Mouse (Mus musculus) limb, embryonic 15.5 days (tissue): ENCODE measurements around the gene Asb7. TPM values are rescaled to one million over a fixed set of nuclear protein-coding genes. Genes with fewer than 3 reads are reported as not detected.

Experiments used
- ATAC-seq: fragments of 200-750 bp; cut with Nextera tagmentation; 2 replicates; pipeline ENCODE4 v1.8.0; 2017; ENCODE audit warnings: low read depth, moderate TSS enrichment; ENCODE audit not compliant: insufficient number of reproducible peaks, low FRiP score, low TSS enrichment
- H3K27ac ChIP-seq: fragments of 300-500 bp; sonication (generic); 2 replicates; pipeline ENCODE4 v1.5.1; 2015; ENCODE audit warnings: moderate library complexity, mild to moderate bottlenecking, inconsistent platforms
- H3K27me3 ChIP-seq: fragments of 300-500 bp; sonication (generic); 2 replicates; pipeline ENCODE4 v1.6.1; 2015; ENCODE audit warnings: inconsistent platforms
- H3K36me3 ChIP-seq: fragments of 300-500 bp; sonication (generic); 2 replicates; pipeline ENCODE4 v1.6.1; 2015; ENCODE audit warnings: inconsistent platforms
- H3K4me1 ChIP-seq: fragments of 300-500 bp; sonication (generic); 2 replicates; pipeline ENCODE4 v1.6.1; 2015; ENCODE audit warnings: inconsistent platforms
- H3K4me2 ChIP-seq: fragments of 300-500 bp; sonication (generic); 2 replicates; pipeline ENCODE4 v1.6.1; 2015; ENCODE audit warnings: mild to moderate bottlenecking, inconsistent platforms
- H3K4me3 ChIP-seq: fragments of 300-500 bp; sonication (generic); 2 replicates; pipeline ENCODE4 v1.5.1; 2015; ENCODE audit warnings: mild to moderate bottlenecking, inconsistent platforms
- H3K9ac ChIP-seq: fragments of 300-500 bp; sonication (generic); 2 replicates; pipeline ENCODE4 v1.6.1; 2015; ENCODE audit warnings: inconsistent platforms
- H3K9me3 ChIP-seq: fragments of 300-500 bp; sonication (generic); 2 replicates; pipeline ENCODE4 v1.6.1; 2016; ENCODE audit warnings: inconsistent platforms
- WGBS: fragments of 180-500 bp; shearing (Covaris S2); methylation state at CpG from one replicate; pipeline ENCODE4 v1.1.7; 2015; 5-methylcytosine and 5-hydroxymethylcytosine counted together
- polyA plus RNA-seq: library from polyadenylated mRNA; unstranded; fragments of >200 nt; fragmentation: Nextera tagmentation; extraction: Ambion mirVana; gene quantifications from 2 replicates; pipeline ENCODE4 v1.2.1, GENCODE M21; 2015

Gene Asb7
- polyA plus RNA-seq, 1 experiment from 2014 or later, result 14.6 TPM

DNA sequence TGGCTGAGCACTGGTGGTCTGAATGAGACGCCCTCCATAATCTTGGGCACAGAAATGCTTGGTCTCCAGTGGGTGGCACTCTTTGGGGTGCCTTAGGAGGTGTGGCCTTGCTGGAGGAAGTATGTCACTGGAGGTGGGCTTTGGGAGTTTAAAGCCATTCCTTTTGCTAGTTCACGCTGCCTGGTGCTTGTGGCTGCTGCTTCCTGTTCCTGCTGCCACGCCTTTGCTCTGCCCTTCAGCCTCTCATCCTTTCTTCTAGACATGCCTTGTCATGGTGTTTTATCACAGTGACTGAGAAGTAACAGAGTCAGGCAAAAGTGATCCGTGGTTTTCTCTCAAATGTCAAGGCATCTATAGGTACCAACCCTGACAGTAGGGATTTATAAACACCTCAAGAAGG lies 37.2 kb downstream of the Asb7 start:
- ATAC-seq, result no peak
- WGBS, result 85% methylated on average over 4 of the region's 4 CpGs
- Histone ChIP-seq H3K4me3 (no peak overlapping the region), H3K27me3 (no peaks in the 10 kb centered on the region), H3K4me2 (no peak overlapping the region), H3K27ac (no peak overlapping the region), H3K4me1 (no peaks in the 10 kb centered on the region), H3K9me3 (no peaks in the 10 kb centered on the region), H3K9ac (no peak overlapping the region), H3K36me3 (peaks cover 28% of the 10 kb centered on the region)

DNA sequence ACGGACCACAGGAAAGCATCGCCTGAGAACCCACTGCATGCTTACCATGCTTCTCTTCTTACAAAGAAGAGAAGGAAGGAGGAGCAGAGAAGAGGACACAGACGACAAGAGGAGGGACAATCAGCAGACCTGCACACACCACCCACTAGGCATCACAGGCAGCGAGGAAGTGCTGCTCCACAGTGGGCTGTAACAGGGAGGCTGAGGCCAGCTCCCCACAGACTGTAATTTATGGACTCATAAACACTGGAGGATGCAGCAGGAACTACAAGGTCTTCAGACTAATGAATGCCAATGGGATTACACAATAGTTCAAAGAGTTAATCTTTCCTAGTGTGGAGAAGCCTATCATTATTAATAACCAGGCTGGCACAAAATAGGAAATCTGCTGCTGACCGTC lies 38.5 kb downstream of the Asb7 start:
- WGBS, result 57% methylated on average over 5 of the region's 5 CpGs
- no peak for ATAC-seq
- H3K9me3 ChIP-seq, result no peaks in the 10 kb centered on the region
- H3K36me3 ChIP-seq, result peaks cover 33% of the 10 kb centered on the region
- H3K4me3 ChIP-seq, result no peak overlapping the region
- H3K4me1 ChIP-seq, result no peaks in the 10 kb centered on the region
- H3K9ac ChIP-seq, result no peak overlapping the region
- no peak overlapping the region for H3K4me2 ChIP-seq
- H3K27ac ChIP-seq, result no peak overlapping the region
- H3K27me3 ChIP-seq, result no peaks in the 10 kb centered on the region

DNA sequence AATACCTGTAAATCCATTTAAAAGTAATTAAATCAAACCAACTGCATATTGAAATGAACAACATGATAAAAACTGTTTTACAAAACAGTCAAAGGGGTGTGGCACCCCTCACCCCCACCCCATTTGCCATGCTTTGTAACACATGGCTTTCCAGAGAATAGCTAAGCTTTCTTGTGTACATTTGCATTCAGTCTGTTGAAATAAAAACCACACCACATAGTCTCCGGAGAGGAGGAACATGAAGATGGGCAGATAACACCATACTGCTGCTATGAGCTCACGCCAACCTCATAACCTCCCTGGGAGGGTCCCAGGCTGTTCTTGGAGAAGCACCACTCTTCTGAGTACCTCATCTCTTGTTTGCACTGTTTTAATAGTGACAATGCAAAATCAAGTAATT lies 40.2 kb downstream of the Asb7 start:
- Histone ChIP-seq H3K9me3 (no peaks in the 10 kb centered on the region), H3K4me1 (no peaks in the 10 kb centered on the region), H3K4me2 (no peak overlapping the region), H3K27me3 (no peaks in the 10 kb centered on the region), H3K36me3 (peaks cover 22% of the 10 kb centered on the region; the same call in 1 of the 2 replicates), H3K4me3 (no peak overlapping the region), H3K9ac (no peak overlapping the region), H3K27ac (no peak overlapping the region)
- ATAC-seq, result no peak
- WGBS, result 80% methylated on average over 2 of the region's 2 CpGs

DNA sequence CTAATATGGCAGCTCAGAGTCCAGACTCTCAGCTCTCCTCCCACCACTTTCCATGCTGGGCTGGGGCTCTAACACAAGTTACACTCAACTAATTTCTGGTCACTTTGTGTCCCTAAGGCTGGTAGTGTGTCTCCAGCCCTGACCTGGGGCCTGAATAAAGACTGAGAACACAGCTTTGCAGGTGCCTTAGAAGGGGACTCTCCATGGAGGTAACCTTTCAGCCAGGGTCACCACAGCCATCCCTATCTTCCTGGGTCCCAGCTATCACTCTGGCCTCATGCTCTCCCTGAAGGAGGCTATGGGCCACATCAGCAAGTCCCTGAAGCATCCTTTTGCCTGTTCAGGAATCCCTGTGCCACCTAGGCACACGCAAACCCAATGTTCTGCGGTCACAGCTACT lies 43.7 kb downstream of the Asb7 start:
- no peak overlapping the region for H3K27ac ChIP-seq
- no peak overlapping the region for H3K9ac ChIP-seq
- no peak for ATAC-seq
- WGBS, result 95% methylated on average over 2 of the region's 2 CpGs
- H3K4me3 ChIP-seq, result no peak overlapping the region
- no peaks in the 10 kb centered on the region for H3K27me3 ChIP-seq
- H3K4me1 ChIP-seq, result no peaks in the 10 kb centered on the region
- no peak overlapping the region for H3K4me2 ChIP-seq
- peaks cover 23% of the 10 kb centered on the region for H3K36me3 ChIP-seq
- H3K9me3 ChIP-seq, result no peaks in the 10 kb centered on the region

DNA sequence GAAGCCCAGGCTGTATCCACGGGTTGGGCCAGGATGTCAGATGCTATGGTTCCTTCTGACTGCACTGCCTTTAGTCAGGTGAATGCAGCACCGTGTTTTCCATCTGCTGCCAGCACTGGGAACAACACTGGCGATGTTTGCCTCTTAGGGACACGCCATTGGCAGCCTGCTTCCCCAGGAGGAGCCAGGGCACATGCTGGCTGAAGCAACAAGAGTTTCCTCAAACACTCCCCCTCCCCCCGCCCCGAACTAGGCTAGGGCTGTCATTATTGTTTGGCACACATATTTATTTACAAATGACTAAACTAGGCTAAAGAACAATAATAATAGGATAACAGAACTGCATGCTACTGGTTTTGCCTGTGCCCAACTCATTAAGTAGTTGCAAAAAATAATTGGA lies 56.0 kb downstream of the Asb7 start:
- no peak overlapping the region for H3K4me2 ChIP-seq
- ATAC-seq, result no peak

DNA sequence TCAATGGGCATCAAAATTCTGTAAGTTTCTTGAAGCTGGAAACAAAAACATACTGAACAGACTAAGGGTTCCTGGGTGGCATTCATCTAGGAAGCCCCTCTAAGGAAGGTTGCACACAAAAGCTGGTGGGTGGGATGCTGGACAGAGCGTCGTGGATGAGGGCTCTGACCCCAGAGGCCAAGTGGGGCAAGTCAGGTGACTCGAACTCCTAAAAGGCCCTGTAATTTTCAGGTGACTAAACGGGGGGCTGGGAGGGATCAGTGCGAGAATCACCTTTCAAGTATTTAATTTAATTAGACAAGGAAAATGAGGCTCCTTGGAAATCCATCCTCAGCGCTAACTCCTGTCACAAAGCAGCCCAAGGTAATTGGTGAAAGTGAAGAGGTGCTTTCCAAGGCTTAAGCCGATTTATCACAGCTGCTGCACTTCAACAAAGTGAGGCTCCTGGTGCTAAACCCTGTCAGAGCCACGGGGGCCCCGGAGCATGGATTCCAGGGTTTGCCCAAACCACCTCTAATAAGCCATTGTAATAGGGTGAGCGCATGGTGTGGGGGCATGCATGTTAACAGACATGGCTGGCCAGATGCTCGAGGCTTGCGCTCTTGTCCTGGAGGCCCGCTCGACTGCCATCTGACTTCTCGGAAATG lies 59.1 kb downstream of the Asb7 start:
- Histone ChIP-seq H3K4me3 (no peak overlapping the region), H3K9me3 (no peaks in the 10 kb centered on the region; the same call in 1 of the 2 replicates), H3K27ac (no peak overlapping the region), H3K36me3 (no peaks in the 10 kb centered on the region), H3K4me2 (no peak overlapping the region), H3K9ac (no peak overlapping the region), H3K27me3 (no peaks in the 10 kb centered on the region), H3K4me1 (no peaks in the 10 kb centered on the region)
- ATAC-seq, result no peak
- WGBS, result 61% methylated on average over 15 of the region's 15 CpGs

More for the DNA sequence above, 56.0 kb downstream of the Asb7 start:
- no peaks in the 10 kb centered on the region for H3K36me3 ChIP-seq
- no peaks in the 10 kb centered on the region; the same call in 1 of the 2 replicates for H3K9me3 ChIP-seq
- H3K9ac ChIP-seq, result no peak overlapping the region
- H3K27ac ChIP-seq, result no peak overlapping the region
- no peaks in the 10 kb centered on the region for H3K27me3 ChIP-seq
- H3K4me3 ChIP-seq, result no peak overlapping the region
- H3K4me1 ChIP-seq, result no peaks in the 10 kb centered on the region
- WGBS, result 64% methylated on average over 6 of the region's 6 CpGs

DNA sequence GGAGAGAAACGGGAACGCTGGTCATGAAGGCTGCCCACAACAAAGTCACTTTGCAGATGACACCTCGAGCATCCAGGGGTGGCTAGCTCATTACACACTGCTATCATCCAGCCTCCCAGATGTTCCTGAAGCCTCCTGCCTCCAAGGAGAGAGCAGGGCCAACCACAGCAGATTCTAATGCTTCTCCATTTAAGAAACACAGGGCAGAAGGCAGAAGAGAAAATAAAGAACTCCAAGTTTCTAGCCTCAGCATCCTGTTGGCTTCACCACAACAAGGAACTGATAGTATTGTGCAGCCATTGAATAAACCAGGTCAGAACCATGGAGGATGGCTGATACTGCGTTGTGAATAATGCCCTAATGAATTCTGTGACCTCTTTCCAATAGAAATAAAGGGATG lies 60.0 kb downstream of the Asb7 start:
- WGBS, result 70% methylated on average over 4 of the region's 4 CpGs
- ATAC-seq, result no peak
- H3K27me3 ChIP-seq, result no peaks in the 10 kb centered on the region
- no peak overlapping the region for H3K4me3 ChIP-seq
- H3K9me3 ChIP-seq, result no peaks in the 10 kb centered on the region; the same call in 1 of the 2 replicates
- H3K4me1 ChIP-seq, result no peaks in the 10 kb centered on the region
- no peak overlapping the region for H3K27ac ChIP-seq
- H3K4me2 ChIP-seq, result no peak overlapping the region
- H3K9ac ChIP-seq, result no peak overlapping the region
- H3K36me3 ChIP-seq, result no peaks in the 10 kb centered on the region

DNA sequence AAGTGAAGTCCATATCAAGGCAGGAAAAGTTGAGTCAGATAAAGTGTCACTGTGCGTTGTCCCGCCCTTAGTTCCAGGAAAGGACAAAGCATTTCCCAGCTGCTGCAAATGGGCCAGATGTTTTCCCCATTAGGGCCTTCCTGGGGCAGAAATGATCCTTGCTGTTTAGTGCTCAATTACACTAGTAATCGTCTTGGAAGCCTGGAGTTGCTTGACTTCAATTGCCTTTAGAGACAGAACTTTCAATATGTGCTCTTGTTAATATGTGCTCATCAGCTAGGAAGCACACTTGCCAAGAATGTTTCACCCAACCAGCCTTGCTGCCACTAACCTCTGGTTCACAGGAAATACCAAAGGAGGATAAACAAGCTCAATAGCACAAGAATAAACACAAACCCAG lies 66.0 kb downstream of the Asb7 start:
- Histone ChIP-seq H3K4me2 (no peak overlapping the region), H3K4me3 (no peak overlapping the region), H3K36me3 (no peaks in the 10 kb centered on the region), H3K9me3 (no peaks in the 10 kb centered on the region), H3K27ac (no peak overlapping the region), H3K9ac (no peak overlapping the region), H3K4me1 (no peaks in the 10 kb centered on the region), H3K27me3 (no peaks in the 10 kb centered on the region)
- 29% methylated on average over 3 of the region's 3 CpGs for WGBS
- ATAC-seq, result no peak

DNA sequence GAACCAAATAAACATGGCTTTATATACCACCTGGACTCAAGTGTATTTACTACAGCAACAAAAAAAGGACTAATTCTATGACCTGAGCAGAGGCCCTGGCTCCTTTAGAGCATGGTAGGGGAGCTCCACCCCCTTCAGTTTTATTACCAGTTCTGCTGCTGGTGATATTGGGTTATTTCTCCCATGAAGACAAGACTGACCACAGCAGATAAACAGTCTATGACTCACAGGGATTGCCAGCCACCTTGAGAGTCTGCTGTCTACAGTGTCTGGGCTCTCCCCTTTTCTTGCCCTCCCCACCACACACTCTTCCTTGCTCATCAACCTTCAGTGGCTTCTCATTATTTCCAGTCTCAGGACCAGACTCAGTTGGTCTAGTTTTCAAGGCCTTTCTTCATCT lies 87.5 kb downstream of the Asb7 start:
- ATAC-seq, result no peak
- no peak overlapping the region for H3K4me2 ChIP-seq
- no peaks in the 10 kb centered on the region for H3K9me3 ChIP-seq
- H3K4me1 ChIP-seq, result no peaks in the 10 kb centered on the region
- H3K4me3 ChIP-seq, result no peak overlapping the region
- H3K9ac ChIP-seq, result no peak overlapping the region
- no peaks in the 10 kb centered on the region for H3K36me3 ChIP-seq
- no peaks in the 10 kb centered on the region for H3K27me3 ChIP-seq
- H3K27ac ChIP-seq, result no peak overlapping the region

DNA sequence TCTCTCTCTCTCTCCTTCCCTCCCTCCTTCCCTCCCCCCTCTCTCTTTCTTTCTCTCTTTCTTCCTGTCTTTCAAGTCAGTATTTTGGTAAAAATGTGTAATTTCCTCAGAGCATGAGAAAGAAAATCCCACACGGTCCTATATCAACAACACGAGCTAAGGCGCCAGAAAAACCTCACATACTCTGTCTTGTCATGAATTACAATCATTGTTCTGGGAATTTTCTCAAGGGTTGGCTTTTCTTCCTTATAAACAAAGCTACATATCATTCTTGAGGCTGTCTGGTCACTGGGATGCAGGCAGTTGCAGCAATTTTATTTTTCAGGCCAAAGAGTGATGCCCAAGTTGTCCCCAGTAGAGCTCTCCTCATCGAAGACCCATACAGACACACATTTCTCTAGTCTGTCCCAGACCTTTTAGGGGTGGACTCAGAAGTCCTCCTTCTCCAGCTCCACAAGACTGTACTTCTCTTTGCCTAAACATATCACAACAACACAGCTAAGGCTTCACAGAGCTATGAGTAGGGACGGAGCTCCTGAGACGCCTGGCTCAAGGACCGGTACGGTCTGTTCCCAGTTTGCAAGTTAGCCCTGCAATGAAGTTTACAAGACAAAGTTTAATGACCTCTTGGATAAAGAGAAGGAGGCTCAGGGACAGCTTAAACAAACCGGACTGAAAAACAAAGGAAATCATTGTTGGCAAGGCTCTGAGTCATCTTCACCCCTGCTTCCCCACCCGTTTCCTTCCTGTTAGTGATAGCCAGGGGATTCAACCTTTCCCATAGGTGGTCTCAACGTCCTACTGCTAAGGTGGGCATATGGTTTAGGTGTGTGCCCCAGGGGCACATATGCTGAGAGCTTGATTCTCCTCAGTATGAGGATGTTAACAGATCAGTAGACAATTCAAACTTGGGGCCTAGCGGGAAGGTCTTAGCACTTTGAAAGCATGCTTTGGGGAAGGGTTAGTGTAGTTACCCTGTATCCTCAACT lies 88.5 kb downstream of the Asb7 start:
- H3K9me3 ChIP-seq, result no peaks in the 10 kb centered on the region
- no peak for ATAC-seq
- 68% methylated on average over 12 of the region's 12 CpGs for WGBS

DNA sequence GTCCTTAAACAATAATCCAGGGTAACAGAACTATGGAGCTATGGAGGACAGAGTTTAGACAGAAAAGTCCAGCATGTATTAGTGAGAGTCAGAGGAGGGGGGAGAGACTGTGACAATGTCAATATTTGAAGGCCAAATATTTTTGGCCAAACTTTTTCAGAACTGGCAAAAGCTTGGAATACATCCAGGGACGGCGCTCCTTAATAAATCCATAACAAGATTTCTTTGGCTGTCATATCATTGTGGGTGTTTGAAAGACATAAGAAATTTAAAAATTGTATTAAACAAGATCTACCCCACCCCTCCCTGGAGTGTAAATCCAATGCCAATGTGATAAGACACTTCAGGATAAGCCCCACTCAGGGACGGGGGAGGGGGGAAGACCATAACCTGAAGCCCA lies 89.3 kb downstream of the Asb7 start:
- WGBS, result 89% methylated on average over 3 of the region's 3 CpGs
- H3K27ac ChIP-seq, result no peak overlapping the region

More for the DNA sequence above, 88.5 kb downstream of the Asb7 start:
- Histone ChIP-seq H3K27ac (no peak overlapping the region), H3K4me1 (no peaks in the 10 kb centered on the region), H3K4me2 (no peak overlapping the region), H3K36me3 (no peaks in the 10 kb centered on the region), H3K27me3 (no peaks in the 10 kb centered on the region), H3K9ac (no peak overlapping the region), H3K4me3 (no peak overlapping the region)

DNA sequence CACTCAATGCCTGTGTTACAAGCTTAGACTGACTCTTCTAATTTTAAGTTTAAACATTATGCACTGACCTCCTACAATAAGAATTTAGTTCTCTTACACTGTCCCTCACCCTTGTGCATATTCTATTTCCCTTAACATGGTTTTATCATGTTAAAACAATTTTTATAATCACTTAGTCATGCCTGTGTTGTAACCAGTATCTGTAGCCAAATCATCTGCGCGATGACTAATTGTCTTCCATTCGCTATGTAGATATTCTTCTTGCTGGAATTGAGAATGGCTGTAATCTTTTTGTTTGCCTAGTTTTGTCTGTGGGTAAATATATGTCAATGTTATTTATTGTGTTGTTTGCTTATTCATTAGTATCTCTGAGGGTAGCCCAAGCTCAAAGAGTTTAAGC lies 91.5 kb downstream of the Asb7 start:
- 97% methylated on average over 3 of the region's 3 CpGs for WGBS
- H3K27me3 ChIP-seq, result no peaks in the 10 kb centered on the region
- no peak overlapping the region for H3K4me3 ChIP-seq
- H3K4me1 ChIP-seq, result no peaks in the 10 kb centered on the region
- no peak overlapping the region for H3K27ac ChIP-seq
- ATAC-seq, result no peak
- H3K4me2 ChIP-seq, result no peak overlapping the region
- no peak overlapping the region for H3K9ac ChIP-seq
- no peaks in the 10 kb centered on the region for H3K36me3 ChIP-seq
- no peaks in the 10 kb centered on the region for H3K9me3 ChIP-seq

More for the DNA sequence above, 89.3 kb downstream of the Asb7 start:
- Histone ChIP-seq H3K4me1 (no peaks in the 10 kb centered on the region), H3K9ac (no peak overlapping the region), H3K4me2 (no peak overlapping the region), H3K9me3 (no peaks in the 10 kb centered on the region), H3K27me3 (no peaks in the 10 kb centered on the region), H3K36me3 (no peaks in the 10 kb centered on the region), H3K4me3 (no peak overlapping the region)
- ATAC-seq, result no peak
